Mouse (Mus musculus) cerebellum, adult 2 months (tissue): ENCODE results near the gene Alg9. TPM values are rescaled to one million over a fixed set of nuclear protein-coding genes. Genes with fewer than 3 reads are reported as not detected.

Source experiments
- DNase-seq, 2 experiments: peaks; one replicate each; pipeline ENCODE4 v3.0.0; 2021
- H3K27ac ChIP-seq: fragments of 200-500 bp; 2 replicates; pipeline ENCODE4 v1.5.1; 2012; ENCODE audit warnings: low read length, control low read depth, inconsistent platforms; ENCODE audit not compliant: insufficient read depth
- H3K27me3 ChIP-seq: fragments of 200-500 bp; 2 replicates; pipeline ENCODE4 v1.6.1; 2012; ENCODE audit warnings: inconsistent platforms, mild to moderate bottlenecking, low read length, moderate library complexity; ENCODE audit not compliant: control insufficient read depth, insufficient read depth
- H3K4me1 ChIP-seq: fragments of 200-500 bp; 2 replicates; pipeline ENCODE4 v1.6.1; 2011; ENCODE audit warnings: low read length; ENCODE audit not compliant: control insufficient read depth, insufficient read depth
- H3K4me3 ChIP-seq: fragments of 200-500 bp; replicated peaks from 2 replicates; pipeline ENCODE3; 2011; ENCODE audit warnings: mild to moderate bottlenecking, low read depth, low read length, control low read depth; ENCODE audit not compliant: insufficient read depth
- CTCF ChIP-seq: fragments of 200-500 bp; IDR thresholded peaks from 2 replicates; pipeline ENCODE4 v1.5.1; 2011; ENCODE audit warnings: low read depth, mild to moderate bottlenecking, control low read depth, low read length, moderate library complexity, borderline replicate concordance; ENCODE audit not compliant: insufficient read depth
- POLR2A ChIP-seq: fragments of 200-500 bp; IDR thresholded peaks from 2 replicates; pipeline ENCODE4 v1.6.1; 2011; ENCODE audit warnings: low read length, control low read depth, borderline replicate concordance; ENCODE audit not compliant: insufficient read depth
- WGBS: fragments of 180-500 bp; shearing (Covaris S2); methylation state at CpG from one replicate; pipeline ENCODE4 v1.1.7; 2018; 5-methylcytosine and 5-hydroxymethylcytosine counted together
- polyA plus RNA-seq: library from polyadenylated mRNA; depleted of rRNA; stranded (reverse); fragments of >200 nt; gene quantifications from 2 replicates; pipeline ENCODE4 v1.2.3, GENCODE M21; 2012

The Alg9 gene
- polyA plus RNA-seq, 1 experiment = 22.5 TPM

DNA sequence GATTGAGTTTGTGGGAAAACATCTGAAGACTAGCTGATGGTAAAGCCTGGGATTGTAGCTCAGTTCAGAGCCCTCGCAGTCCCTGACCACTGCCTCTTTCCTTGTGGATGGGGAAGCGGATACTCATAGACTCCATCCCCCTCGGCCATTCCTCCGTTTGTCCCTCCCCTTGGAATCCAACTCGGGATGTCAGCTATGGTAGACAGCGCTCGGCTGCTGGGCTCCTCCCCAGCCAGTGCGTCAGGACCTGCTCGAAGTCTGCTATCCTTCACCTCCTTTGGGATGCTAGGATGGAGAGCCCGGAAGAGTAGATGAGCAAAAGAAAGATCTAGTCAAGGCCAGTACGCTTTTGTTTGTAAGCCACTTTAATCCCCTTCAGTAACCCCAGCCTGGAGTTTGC lies 75.5 kb downstream of the Alg9 start:
- H3K4me1 ChIP-seq = peaks cover 4% of the 10 kb centered on the region; the same call in 1 of the 2 replicates
- no peak for DNase-seq
- no peak for TF ChIP-seq CTCF
- no peak for TF ChIP-seq POLR2A
- no peak overlapping the region for H3K27ac ChIP-seq
- WGBS = 46% methylated on average over 11 of the region's 11 CpGs
- no peaks in the 10 kb centered on the region for H3K27me3 ChIP-seq
- H3K4me3 ChIP-seq = no peak overlapping the region

DNA sequence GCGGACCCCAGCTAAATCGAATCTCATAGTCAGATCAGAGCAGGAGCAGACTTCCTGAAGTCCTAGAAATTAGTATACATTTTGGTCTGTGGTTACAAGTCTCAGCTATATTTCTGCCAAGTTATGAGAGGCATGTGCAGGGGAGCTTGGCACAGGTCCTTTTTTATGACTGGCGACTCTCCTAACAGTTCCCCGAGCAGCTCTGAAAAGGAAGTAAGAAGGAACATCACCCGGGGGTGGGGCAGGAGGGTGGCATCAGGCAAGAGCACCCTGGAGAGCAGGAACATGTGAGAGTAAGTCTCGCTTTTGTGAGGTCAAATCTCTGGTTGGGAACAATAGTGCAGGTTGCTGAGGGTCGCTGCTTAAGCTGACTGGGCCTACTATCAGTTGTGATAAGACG lies 75.9 kb downstream of the Alg9 start:
- H3K4me1 ChIP-seq = peaks cover 4% of the 10 kb centered on the region; the same call in 1 of the 2 replicates
- no peak overlapping the region for H3K4me3 ChIP-seq
- no peak for TF ChIP-seq CTCF
- TF ChIP-seq POLR2A = no peak
- H3K27me3 ChIP-seq = no peaks in the 10 kb centered on the region
- H3K27ac ChIP-seq = no peak overlapping the region
- WGBS = 51% methylated on average over 8 of the region's 8 CpGs
- no peak for DNase-seq

DNA sequence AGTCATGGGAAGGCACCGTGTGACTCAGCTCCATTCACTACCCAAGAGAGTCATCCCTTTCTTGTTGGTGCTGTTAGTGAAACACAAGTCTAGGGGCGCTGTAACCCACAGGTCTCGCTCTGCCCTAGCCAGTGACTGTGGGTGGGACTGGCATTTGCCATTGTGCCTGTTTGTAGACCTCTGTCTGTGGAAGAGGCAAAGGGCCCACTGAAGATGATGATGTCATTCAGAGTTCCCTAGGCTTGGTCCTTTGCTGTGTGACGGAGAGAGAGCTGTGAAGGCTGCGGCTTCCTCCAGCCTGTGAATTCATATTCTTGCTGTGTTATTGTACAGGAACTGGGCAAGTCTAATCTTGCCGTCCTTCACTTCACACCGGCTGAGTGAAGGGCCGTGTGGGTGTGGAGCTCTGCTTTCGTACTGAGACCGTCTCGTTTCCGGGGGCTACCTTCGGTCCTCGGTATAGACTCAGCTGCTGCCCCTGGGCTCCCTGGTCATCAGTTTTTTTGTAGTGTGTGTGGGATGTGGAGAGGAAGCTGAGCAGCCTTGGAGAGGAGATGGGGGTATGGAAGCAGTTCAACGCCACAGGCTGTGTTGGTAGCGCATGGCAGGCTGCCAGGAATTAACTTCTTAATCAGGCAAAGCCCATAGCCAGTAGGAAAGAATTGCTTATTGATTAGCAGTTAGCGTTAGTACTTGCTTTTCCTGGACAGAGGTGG lies 78.0 kb downstream of the Alg9 start:
- TF ChIP-seq POLR2A (no peak), CTCF (no peak)
- H3K4me3 ChIP-seq = no peak overlapping the region
- DNase-seq = no peak
- H3K27me3 ChIP-seq = no peaks in the 10 kb centered on the region
- H3K27ac ChIP-seq = no peak overlapping the region
- H3K4me1 ChIP-seq = peaks cover 4% of the 10 kb centered on the region; the same call in 1 of the 2 replicates
- WGBS = 32% methylated on average over 17 of the region's 17 CpGs

DNA sequence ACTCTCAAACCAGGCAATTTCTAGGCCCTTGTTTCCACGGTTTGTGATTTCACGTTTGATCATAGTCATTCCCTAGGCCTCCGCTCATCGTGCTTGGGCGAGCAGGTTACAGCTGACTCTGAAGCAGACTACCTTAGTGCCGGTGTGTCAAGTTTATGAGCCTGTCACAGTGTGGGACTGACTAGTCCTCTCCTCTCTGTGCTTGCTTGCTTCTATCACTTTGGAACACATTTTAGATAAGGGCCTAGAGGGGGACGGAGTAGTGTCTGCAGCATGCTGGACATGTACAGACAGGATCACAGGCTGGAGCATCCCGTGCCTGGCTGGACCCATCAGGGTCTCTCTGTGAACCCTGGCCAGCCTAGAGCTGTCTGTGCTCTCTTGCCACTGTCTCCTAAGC lies 79.6 kb downstream of the Alg9 start:
- Histone ChIP-seq H3K4me3 (no peak overlapping the region), H3K27me3 (no peaks in the 10 kb centered on the region), H3K27ac (no peak overlapping the region), H3K4me1 (peaks cover 4% of the 10 kb centered on the region; the same call in 1 of the 2 replicates)
- DNase-seq = no peak
- 86% methylated on average over 8 of the region's 8 CpGs for WGBS
- no peak for TF ChIP-seq CTCF
- TF ChIP-seq POLR2A = no peak

DNA sequence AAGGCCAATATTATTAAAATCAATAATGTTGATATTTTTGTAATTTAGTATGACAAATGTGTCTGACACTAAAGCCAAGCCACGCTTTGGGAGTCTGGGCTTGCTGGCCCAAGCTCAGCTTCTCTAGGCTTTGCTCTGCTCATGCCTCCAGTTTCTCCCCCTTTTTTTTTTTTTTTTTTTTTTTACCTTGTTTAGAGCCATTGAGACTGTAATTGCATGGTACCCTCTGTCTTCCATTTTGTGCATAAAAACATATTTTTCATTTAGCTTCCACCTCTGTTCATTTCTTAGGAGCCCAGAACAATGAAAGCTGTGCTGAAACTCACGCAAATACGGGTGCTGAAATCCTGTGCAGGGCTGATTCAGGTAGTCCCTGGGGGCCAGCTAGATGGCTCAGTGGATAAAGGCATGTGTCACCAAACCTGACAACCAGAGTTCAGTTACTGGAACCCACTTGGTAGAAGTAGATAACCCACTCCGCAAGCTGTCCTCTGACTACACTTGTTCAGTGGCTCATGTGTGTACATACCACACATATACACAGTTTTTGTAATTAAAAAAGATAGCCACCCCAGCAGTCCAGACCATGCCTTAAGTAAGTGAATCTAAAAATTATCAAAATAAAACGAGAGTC lies 80.4 kb downstream of the Alg9 start:
- H3K27ac ChIP-seq = no peak overlapping the region
- DNase-seq = no peak
- no peak overlapping the region for H3K4me3 ChIP-seq
- H3K27me3 ChIP-seq = no peaks in the 10 kb centered on the region
- WGBS = 95% methylated on average over 5 of the region's 5 CpGs
- no peak for TF ChIP-seq POLR2A
- no peak for TF ChIP-seq CTCF
- peaks cover 6% of the 10 kb centered on the region; the same call in 1 of the 2 replicates for H3K4me1 ChIP-seq

DNA sequence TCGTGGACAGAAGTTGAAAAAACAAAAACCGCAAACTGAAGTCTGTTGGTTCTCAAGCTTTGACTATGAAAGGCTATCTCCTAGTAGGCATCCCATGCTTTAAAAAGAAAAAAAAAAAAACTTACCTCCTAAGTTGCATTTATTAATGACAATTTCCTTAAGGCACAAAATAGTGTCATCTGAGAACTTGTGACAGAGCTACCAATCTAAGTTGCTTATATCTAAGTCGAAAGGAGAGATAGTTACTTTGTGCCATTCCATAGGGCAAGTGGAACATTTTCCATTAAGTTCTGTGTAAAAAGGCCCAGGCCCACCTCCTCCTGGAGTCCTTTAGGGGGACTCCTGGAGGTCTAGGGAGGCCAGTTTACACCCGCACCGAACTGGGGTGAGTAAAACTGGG lies 81.0 kb downstream of the Alg9 start:
- no peaks in the 10 kb centered on the region for H3K27me3 ChIP-seq
- WGBS = 75% methylated on average over 5 of the region's 5 CpGs
- peak overlapping the region; percentile 97 for H3K4me3 ChIP-seq
- H3K27ac ChIP-seq = peak overlapping the region; percentile 33
- peaks cover 11% of the 10 kb centered on the region; the same call in 1 of the 2 replicates for H3K4me1 ChIP-seq
- TF ChIP-seq POLR2A (no peak), CTCF (no peak)
- no peak for DNase-seq

DNA sequence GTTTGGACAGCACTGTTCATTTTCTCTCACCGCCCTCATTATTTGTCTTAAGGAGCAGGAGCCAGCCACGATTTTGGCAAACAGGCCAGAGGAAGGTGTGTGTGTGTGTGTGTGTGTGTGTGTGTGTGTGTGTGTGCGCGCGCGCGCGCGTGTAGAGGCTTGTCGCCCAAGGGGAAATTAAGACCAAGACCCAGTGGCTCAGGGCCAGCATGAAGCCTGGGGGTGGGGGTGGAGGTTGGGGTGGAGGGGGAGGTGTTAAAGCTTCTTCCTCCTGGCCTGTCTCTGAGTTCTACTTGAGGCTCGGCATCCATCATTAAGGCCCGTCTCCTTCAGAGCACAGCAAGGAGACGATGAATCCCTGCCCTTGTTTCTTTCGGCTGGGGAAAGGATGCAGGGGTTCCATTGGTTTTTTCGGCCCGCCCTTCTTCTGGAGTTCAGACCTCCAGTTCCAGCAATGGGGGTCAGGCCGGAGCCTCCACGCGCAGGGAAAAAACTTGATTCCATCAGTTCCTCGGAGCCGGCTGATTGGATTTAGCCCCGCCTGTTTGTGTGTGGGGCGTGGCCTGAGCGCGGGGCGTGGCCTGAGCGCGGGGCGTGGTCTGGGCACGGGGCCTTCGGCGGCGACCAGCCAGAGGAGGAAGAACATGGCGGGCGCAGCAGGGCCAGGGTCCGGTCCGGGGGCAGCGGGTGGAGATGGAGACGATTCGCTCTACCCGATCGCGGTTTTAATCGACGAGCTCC lies 81.7 kb downstream of the Alg9 start:
- H3K4me3 ChIP-seq = peak overlapping the region; percentile 97
- no peaks in the 10 kb centered on the region for H3K27me3 ChIP-seq
- under 1% methylated on average over 43 of the region's 45 CpGs for WGBS
- TF ChIP-seq POLR2A (peak; percentile 63), CTCF (no peak)
- peaks cover 16% of the 10 kb centered on the region for H3K4me1 ChIP-seq
- peak; percentile 90 to 96 for DNase-seq
- H3K27ac ChIP-seq = peak overlapping the region; percentile 60
